Comparison of ENCODE assay signal across 7 mouse cellular contexts in genomic region chr5:121704512-121705248, GRCm38 (mm10). TPM values are rescaled to one million over a fixed set of nuclear protein-coding genes. Genes with fewer than 3 reads are reported as not detected.
DNase-seq lines count a peak whose midpoint lies in the region; ATAC-seq and TF ChIP-seq lines count a peak whose summit lies in the region.

No protein-coding gene starts in this region.

- H3K27ac ChIP-seq in ES-Bruce4 (ENCODE audit: insufficient read depth, low read length) = peak overlapping the region; percentile 87
- H3K27ac ChIP-seq in liver, embryonic 11.5 days (ENCODE audit: low read depth, low read length) = no peak overlapping the region

- no peaks in the 10 kb centered on the region for H3K9me3 ChIP-seq in ES-Bruce4 (replicated peaks; ENCODE audit: control insufficient read depth, insufficient read depth, low read length, poor library complexity, severe bottlenecking)
- H3K9me3 ChIP-seq in liver, embryonic 11.5 days (ENCODE audit: control insufficient read depth, low read length) = no peaks in the 10 kb centered on the region

- H3K4me1 ChIP-seq in ES-Bruce4 (ENCODE audit: control insufficient read depth, insufficient read depth, low read length) = peaks cover 6% of the 10 kb centered on the region
- peaks cover 27% of the 10 kb centered on the region for H3K4me1 ChIP-seq in liver, embryonic 11.5 days (replicated peaks; ENCODE audit: control insufficient read depth, insufficient read depth, low read length)

- TF ChIP-seq CTCF in C2C12 (IDR thresholded peaks at IDR 0.05; ENCODE audit: control insufficient read depth, insufficient read depth, insufficient read length) = no peak
- TF ChIP-seq CTCF in ES-Bruce4 (IDR thresholded peaks at IDR 0.05; ENCODE audit: low read depth, low read length) = no peak

- 0 out of 2 replicates have a peak, but pooled peaks have one; percentile 53 for TF ChIP-seq EP300 in ES-Bruce4 (IDR thresholded peaks at IDR 0.05; ENCODE audit: insufficient read depth, low read depth, low read length)

- no peaks in the 10 kb centered on the region for H3K79me2 ChIP-seq in C2C12 (ENCODE audit: control insufficient read depth, insufficient read depth)

- H3ac ChIP-seq in C2C12 (ENCODE audit: control insufficient read depth, insufficient read length, low read depth) = no peak overlapping the region

- peak; percentile 11 for DNase-seq in forelimb bud, embryonic 11.5 days (ENCODE audit: low read depth, low spot score)
- no peak for DNase-seq in liver, embryonic 11.5 days (ENCODE audit: low spot score)
- DNase-seq in yolk sac, embryonic 10.5 days (ENCODE audit: low spot score) = peak; percentile 86
- no peak for DNase-seq in gastrocnemius, postnatal 36 days
- DNase-seq in layer of hippocampus, postnatal 10 days (ENCODE audit: low spot score in 2 of 2) = no peak

- peak overlapping the region; percentile 60 for H3K4me2 ChIP-seq in liver, embryonic 11.5 days

- H3K79me3 ChIP-seq in C2C12 (ENCODE audit: low read depth) = no peaks in the 10 kb centered on the region

- H3K36me3 ChIP-seq in C2C12 (ENCODE audit: control insufficient read depth, insufficient read depth) (no peaks in the 10 kb centered on the region), ES-Bruce4 (ENCODE audit: control insufficient read depth, insufficient read depth, low read length, poor library complexity, severe bottlenecking) (no peaks in the 10 kb centered on the region)
- no peaks in the 10 kb centered on the region for H3K36me3 ChIP-seq in liver, embryonic 11.5 days (ENCODE audit: control insufficient read depth, insufficient read depth, low read length)

- 10% methylated on average over 20 of the region's 20 CpGs for WGBS in liver, embryonic 11.5 days

- intact Hi-C loops in gastrocnemius, postnatal 36 days (cut with DNase I) = loop anchor here (5.0 kb wide), 1 partner anchor 58 kb away; no protein-coding TSS in a partner anchor

- H3K27me3 ChIP-seq in C2C12 (ENCODE audit: control insufficient read depth, insufficient read depth, insufficient read length) (no peaks in the 10 kb centered on the region), ES-Bruce4 (ENCODE audit: control insufficient read depth, insufficient read depth, low read length, poor library complexity, severe bottlenecking) (no peaks in the 10 kb centered on the region)
- H3K27me3 ChIP-seq in liver, embryonic 11.5 days (replicated peaks; ENCODE audit: control insufficient read depth, insufficient read depth, low read length) = no peaks in the 10 kb centered on the region

- peak; percentile 48; the same call in 1 of the 2 replicates for ATAC-seq in liver, embryonic 11.5 days (replicated peaks; ENCODE audit: low FRiP score)

- TF ChIP-seq POLR2A in ES-Bruce4 (IDR thresholded peaks at IDR 0.05; ENCODE audit: insufficient read depth, low read length) = no peak

- peak overlapping the region; percentile 23; the same call in 1 of the 2 replicates for H3K9ac ChIP-seq in ES-Bruce4 (ENCODE audit: low read depth, poor library complexity, severe bottlenecking)
- peak overlapping the region; percentile 10; the same call in 1 of the 2 replicates for H3K9ac ChIP-seq in liver, embryonic 11.5 days (ENCODE audit: low read depth, low read length)

- H3K4me3 ChIP-seq in C2C12 (ENCODE audit: insufficient read depth, poor library complexity, severe bottlenecking) = no peak overlapping the region
- H3K4me3 ChIP-seq in ES-Bruce4 (ENCODE audit: low read depth, low read length) = peak overlapping the region; percentile 30
- H3K4me3 ChIP-seq in liver, embryonic 11.5 days (ENCODE audit: low read depth, low read length) = peak overlapping the region; percentile 22

TF ChIP-seq in C2C12, 6 proteins besides CTCF, POLR2A, EP300 and RAD21:
- TF ChIP-seq USF1 (IDR thresholded peaks at IDR 0.05; ENCODE audit: low read depth) = peak; percentile 86
- TF ChIP-seq CEBPB (IDR thresholded peaks at IDR 0.05; ENCODE audit: low read depth) = no peak
- TF ChIP-seq MAX (IDR thresholded peaks at IDR 0.05) = no peak
- TF ChIP-seq MYOD1 (IDR thresholded peaks at IDR 0.05; ENCODE audit: control insufficient read depth, insufficient read length, low read depth) = no peak
- TF ChIP-seq FOSL1 (IDR thresholded peaks at IDR 0.05; ENCODE audit: insufficient read depth, low read length, poor library complexity, severe bottlenecking) = no peak

RNA-seq across cellular contexts. Expression of gene Atxn2, which starts 6.5 kb away (rescaled TPM):
- polyA plus RNA-seq in C2C12 (2012; fragmentation: generic; extraction: Trizol) = 69.9 TPM
- 269 and 284 TPM in 2 replicates for polyA plus RNA-seq in ES-Bruce4 (2011; ENCODE audit: insufficient read depth, insufficient read length, low read depth, missing spikeins)
- polyA plus RNA-seq in liver, embryonic 11.5 days (2014; fragmentation: Nextera tagmentation; extraction: Ambion mirVana) = 49.8 and 63.9 TPM in 2 replicates
- total RNA-seq in gastrocnemius, postnatal 36 days (2021) = 10 to 100 TPM; 84.9 to 95.4 TPM
- total RNA-seq in layer of hippocampus, postnatal 10 days (2021) = 100 to 1,000 TPM; 204 to 220 TPM

RNA-seq across cellular contexts. Expression of gene Brap, which starts 44.3 kb away (rescaled TPM):
- polyA plus RNA-seq in C2C12 (2012; fragmentation: generic; extraction: Trizol) = 31.7 TPM
- 31.9 and 34.4 TPM in 2 replicates for polyA plus RNA-seq in ES-Bruce4 (2011; ENCODE audit: insufficient read depth, insufficient read length, low read depth, missing spikeins)
- polyA plus RNA-seq in liver, embryonic 11.5 days (2014; fragmentation: Nextera tagmentation; extraction: Ambion mirVana) = 42.8 and 46.0 TPM in 2 replicates
- total RNA-seq in gastrocnemius, postnatal 36 days (2021) = 10 to 100 TPM; 30.0 to 31.7 TPM
- total RNA-seq in layer of hippocampus, postnatal 10 days (2021) = 10 to 100 TPM; 53.2 to 54.0 TPM

RNA-seq across cellular contexts. Expression of gene Acad10, which starts 44.4 kb away (rescaled TPM):
- polyA plus RNA-seq in C2C12 (2012; fragmentation: generic; extraction: Trizol) = 1.8 TPM
- polyA plus RNA-seq in ES-Bruce4 (2011; ENCODE audit: insufficient read depth, insufficient read length, low read depth, missing spikeins) = 5.8 and 9.0 TPM in 2 replicates
- polyA plus RNA-seq in liver, embryonic 11.5 days (2014; fragmentation: Nextera tagmentation; extraction: Ambion mirVana) = 2.7 and 3.6 TPM in 2 replicates
- total RNA-seq in gastrocnemius, postnatal 36 days (2021) = 10 to 100 TPM in 1 of 2 experiments, 1 to 10 TPM in 1; 9.7 to 10.2 TPM
- total RNA-seq in layer of hippocampus, postnatal 10 days (2021) = 1 to 10 TPM; 2.6 to 3.3 TPM

Comparison
In these comparisons a context has a peak if more than half of its experiments do, and no peak if none do; other contexts are left out.
1. DNase-seq: peak in forelimb bud, embryonic 11.5 days (single experiment) and yolk sac, embryonic 10.5 days (single experiment); none in liver, embryonic 11.5 days (single experiment), gastrocnemius, postnatal 36 days (0 of 2) and layer of hippocampus, postnatal 10 days (0 of 2).